Mouse (Mus musculus): ENCODE measurements around the gene Nme4. TPM values are rescaled to one million over a fixed set of nuclear protein-coding genes. Genes with fewer than 3 reads are reported as not detected.

The Nme4 gene
- polyA plus RNA-seq, 1 experiment from 2014 or later: 23.2 TPM

DNA sequence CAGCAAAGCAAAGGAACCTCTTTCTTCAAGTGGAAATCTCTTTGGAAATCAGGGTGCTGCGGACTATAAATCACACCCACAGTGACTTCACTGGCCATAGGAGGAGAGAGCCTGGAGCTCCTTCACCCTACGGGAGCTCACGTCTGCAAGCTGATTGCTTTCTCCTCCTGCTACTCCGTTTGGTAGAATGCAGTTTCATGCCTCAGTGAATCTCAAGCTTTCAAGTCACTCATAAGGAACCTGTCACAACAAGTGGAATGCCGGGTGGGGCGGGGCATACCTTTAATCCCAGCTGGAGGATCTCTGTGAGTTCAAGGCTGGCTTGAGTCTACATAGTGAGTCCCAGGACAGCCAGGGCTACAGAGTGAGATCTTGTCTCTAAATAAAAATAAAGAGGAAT is 40.2 kb downstream of the Nme4 start:
- H3K4me3 ChIP-seq (ENCODE audit: low read length): no peak overlapping the region
- H3K27ac ChIP-seq (ENCODE audit: low read depth, low read length): no peak overlapping the region
- WGBS: 47% methylated on average over 6 of the region's 6 CpGs
- no peaks in the 10 kb centered on the region for H3K9me3 ChIP-seq (ENCODE audit: control insufficient read depth, low read length)
- H3K27me3 ChIP-seq (replicated peaks; ENCODE audit: control insufficient read depth, insufficient read depth, low read length): no peaks in the 10 kb centered on the region
- ATAC-seq: no peak
- H3K4me1 ChIP-seq (ENCODE audit: control insufficient read depth, insufficient read depth, low read depth, low read length): no peaks in the 10 kb centered on the region
- no peak overlapping the region for H3K4me2 ChIP-seq (ENCODE audit: low read length)
- no peak overlapping the region for H3K9ac ChIP-seq (ENCODE audit: low read depth, low read length)
- H3K36me3 ChIP-seq (ENCODE audit: control insufficient read depth, insufficient read depth, low read length): peaks cover 6% of the 10 kb centered on the region

DNA sequence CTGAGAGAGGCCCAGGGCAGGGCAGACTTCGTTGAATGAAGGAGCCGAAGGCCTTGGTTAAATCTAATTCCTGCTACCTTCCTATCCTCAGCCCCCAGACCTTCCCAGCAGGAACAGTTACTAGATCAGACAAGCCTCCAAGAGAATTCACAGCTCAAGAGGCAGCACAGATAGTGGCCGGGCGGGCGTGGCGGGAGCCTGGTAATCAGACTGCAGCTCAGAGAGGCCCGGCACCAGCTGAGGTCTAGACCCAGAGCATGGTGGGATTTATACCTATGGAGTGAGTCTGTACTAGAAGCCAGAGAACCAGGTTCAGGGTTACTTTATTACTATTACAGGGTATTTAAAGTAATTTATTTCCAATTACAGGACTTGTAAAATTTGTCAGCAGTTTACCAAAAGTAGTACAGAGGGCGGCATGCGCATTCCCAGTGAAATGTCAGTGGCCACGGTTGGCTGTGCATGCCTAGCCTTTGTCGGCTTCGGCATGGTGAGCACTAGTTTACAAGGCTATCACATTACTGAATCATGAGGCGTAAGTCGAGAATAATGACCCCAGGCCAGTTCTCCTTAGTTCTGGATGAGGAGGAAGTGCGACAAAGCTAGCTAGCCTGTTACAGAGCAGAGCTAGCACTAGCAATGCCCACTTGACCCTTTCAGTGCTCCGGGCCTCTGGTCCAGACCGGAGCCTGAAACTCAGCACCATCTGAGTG is 41.1 kb downstream of the Nme4 start:
- Histone ChIP-seq H3K4me2 (ENCODE audit: low read length) (no peak overlapping the region), H3K4me1 (ENCODE audit: control insufficient read depth, insufficient read depth, low read depth, low read length) (no peaks in the 10 kb centered on the region), H3K4me3 (ENCODE audit: low read length) (no peak overlapping the region), H3K27ac (ENCODE audit: low read depth, low read length) (no peak overlapping the region), H3K36me3 (ENCODE audit: control insufficient read depth, insufficient read depth, low read length) (peaks cover 5% of the 10 kb centered on the region), H3K27me3 (replicated peaks; ENCODE audit: control insufficient read depth, insufficient read depth, low read length) (no peaks in the 10 kb centered on the region), H3K9ac (ENCODE audit: low read depth, low read length) (no peak overlapping the region), H3K9me3 (ENCODE audit: control insufficient read depth, low read length) (no peaks in the 10 kb centered on the region)
- ATAC-seq: no peak
- 79% methylated on average over 17 of the region's 17 CpGs for WGBS

DNA sequence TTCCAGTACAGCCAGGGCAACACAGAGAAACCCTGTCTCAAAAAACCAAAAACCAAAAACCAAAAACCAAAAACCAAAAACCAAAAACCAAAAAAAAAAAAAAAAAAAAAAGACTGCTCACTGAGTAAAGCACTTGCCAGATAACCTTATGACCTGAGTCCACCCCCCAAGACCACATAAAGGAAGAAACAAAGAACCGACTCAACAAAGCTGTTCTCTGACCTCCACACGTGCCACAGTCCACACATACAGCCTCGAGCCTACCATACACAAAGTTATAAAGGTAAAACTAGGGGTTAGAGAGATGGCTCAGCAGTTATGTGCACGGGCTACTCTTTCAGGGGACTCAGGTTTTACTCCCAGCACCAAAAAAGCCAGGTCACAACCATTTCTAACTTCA is 42.7 kb downstream of the Nme4 start:
- no peak for ATAC-seq

DNA sequence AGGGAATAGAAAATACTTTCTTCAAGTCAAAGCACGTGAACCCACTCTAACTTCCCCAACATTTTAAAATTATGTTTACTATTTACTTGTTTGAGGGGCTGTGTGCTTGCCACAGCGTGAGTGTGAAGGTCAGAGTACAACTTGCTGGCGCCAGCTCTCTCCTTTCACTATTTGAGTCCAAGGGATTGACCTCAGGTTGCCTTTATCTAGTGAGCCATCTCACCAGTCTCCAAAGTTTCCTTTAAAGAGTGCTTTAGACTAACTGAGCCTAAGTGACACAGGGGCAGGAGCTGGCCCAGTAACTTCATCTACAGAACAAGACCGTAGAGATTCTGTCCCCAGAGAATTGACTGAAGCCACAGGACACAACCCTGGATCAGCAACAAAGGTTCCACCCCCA is 43.3 kb downstream of the Nme4 start:
- H3K9ac ChIP-seq (ENCODE audit: low read depth, low read length): no peak overlapping the region
- H3K9me3 ChIP-seq (ENCODE audit: control insufficient read depth, low read length): no peaks in the 10 kb centered on the region
- H3K36me3 ChIP-seq (ENCODE audit: control insufficient read depth, insufficient read depth, low read length): no peaks in the 10 kb centered on the region
- no peak overlapping the region for H3K4me2 ChIP-seq (ENCODE audit: low read length)
- no peaks in the 10 kb centered on the region; the same call in 1 of the 2 replicates for H3K4me1 ChIP-seq (ENCODE audit: control insufficient read depth, insufficient read depth, low read depth, low read length)
- no peak overlapping the region for H3K27ac ChIP-seq (ENCODE audit: low read depth, low read length)
- H3K4me3 ChIP-seq (ENCODE audit: low read length): no peak overlapping the region
- no peaks in the 10 kb centered on the region for H3K27me3 ChIP-seq (replicated peaks; ENCODE audit: control insufficient read depth, insufficient read depth, low read length)
- 92% methylated on average over 4 of the region's 4 CpGs for WGBS
- ATAC-seq: no peak

More for the DNA sequence above, 42.7 kb downstream of the Nme4 start:
- H3K4me3 ChIP-seq (ENCODE audit: low read length): no peak overlapping the region
- H3K27ac ChIP-seq (ENCODE audit: low read depth, low read length): no peak overlapping the region
- H3K36me3 ChIP-seq (ENCODE audit: control insufficient read depth, insufficient read depth, low read length): no peaks in the 10 kb centered on the region
- H3K9me3 ChIP-seq (ENCODE audit: control insufficient read depth, low read length): no peaks in the 10 kb centered on the region
- H3K27me3 ChIP-seq (replicated peaks; ENCODE audit: control insufficient read depth, insufficient read depth, low read length): no peaks in the 10 kb centered on the region
- 92% methylated on average over 4 of the region's 4 CpGs for WGBS
- H3K4me1 ChIP-seq (ENCODE audit: control insufficient read depth, insufficient read depth, low read depth, low read length): no peaks in the 10 kb centered on the region
- H3K9ac ChIP-seq (ENCODE audit: low read depth, low read length): no peak overlapping the region
- H3K4me2 ChIP-seq (ENCODE audit: low read length): no peak overlapping the region

DNA sequence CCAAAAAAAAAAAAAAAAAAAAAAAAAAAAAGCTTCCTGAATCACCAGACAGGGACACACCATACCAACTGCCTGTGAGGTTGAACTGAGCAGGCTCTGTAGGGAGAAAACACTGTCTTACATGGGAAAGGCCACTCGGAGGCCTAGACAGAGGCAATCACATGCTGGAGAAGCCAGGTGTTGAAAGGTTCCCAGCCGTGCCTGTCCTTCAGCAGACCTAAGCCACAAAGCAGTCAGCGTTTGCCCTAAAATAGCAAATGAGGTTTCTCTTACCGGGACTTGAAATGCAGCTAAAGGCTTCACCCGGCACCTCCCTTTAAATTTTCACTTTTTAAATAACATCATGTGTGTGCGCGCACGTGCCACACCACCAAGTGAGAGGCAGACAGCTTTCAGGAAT is 47.3 kb downstream of the Nme4 start:
- Histone ChIP-seq H3K4me2 (ENCODE audit: low read length) (no peak overlapping the region), H3K4me1 (ENCODE audit: control insufficient read depth, insufficient read depth, low read depth, low read length) (peaks cover 17% of the 10 kb centered on the region), H3K9ac (ENCODE audit: low read depth, low read length) (no peak overlapping the region), H3K27ac (ENCODE audit: low read depth, low read length) (no peak overlapping the region), H3K27me3 (replicated peaks; ENCODE audit: control insufficient read depth, insufficient read depth, low read length) (no peaks in the 10 kb centered on the region), H3K36me3 (ENCODE audit: control insufficient read depth, insufficient read depth, low read length) (no peaks in the 10 kb centered on the region), H3K4me3 (ENCODE audit: low read length) (no peak overlapping the region), H3K9me3 (ENCODE audit: control insufficient read depth, low read length) (no peaks in the 10 kb centered on the region)
- WGBS: 93% methylated on average over 8 of the region's 8 CpGs
- no peak for ATAC-seq

DNA sequence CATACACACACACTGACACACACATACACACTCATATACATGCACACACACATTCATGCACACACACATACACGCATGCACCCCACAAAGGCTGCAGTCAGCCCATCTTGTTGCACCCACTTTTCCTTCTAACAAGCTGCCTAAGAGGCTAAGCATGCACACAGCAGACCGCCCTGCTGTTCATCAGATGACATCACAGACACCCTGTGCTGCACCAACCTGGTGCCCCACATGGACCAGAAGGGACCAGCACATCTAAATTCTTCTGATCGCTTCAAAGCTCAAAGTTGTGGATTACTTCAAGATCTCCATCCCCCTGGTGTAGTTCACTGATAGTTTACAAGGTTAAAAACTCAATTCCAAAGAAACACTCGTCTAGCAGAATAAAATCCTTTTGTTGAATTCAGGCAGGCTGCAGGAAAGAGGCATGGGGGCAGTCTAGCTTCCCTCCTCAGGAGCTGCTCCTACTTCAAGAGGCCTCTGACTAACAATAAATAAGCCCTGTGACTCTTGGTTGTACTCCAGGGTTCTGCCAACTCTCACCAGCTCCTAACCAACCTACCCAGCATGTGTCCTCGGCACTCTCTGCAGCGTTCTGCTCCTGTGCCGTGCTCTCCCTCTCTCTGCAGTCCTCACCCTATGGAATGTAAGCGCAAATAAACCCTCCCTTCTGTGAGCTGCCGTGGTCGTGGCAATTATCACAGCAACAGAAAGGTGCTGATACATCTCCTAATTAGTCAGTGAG is 49.0 kb downstream of the Nme4 start:
- Histone ChIP-seq H3K9ac (ENCODE audit: low read depth, low read length) (no peak overlapping the region), H3K4me1 (ENCODE audit: control insufficient read depth, insufficient read depth, low read depth, low read length) (peaks cover 28% of the 10 kb centered on the region), H3K27me3 (replicated peaks; ENCODE audit: control insufficient read depth, insufficient read depth, low read length) (no peaks in the 10 kb centered on the region), H3K4me2 (ENCODE audit: low read length) (no peak overlapping the region), H3K27ac (ENCODE audit: low read depth, low read length) (no peak overlapping the region), H3K9me3 (ENCODE audit: control insufficient read depth, low read length) (no peaks in the 10 kb centered on the region), H3K4me3 (ENCODE audit: low read length) (no peak overlapping the region), H3K36me3 (ENCODE audit: control insufficient read depth, insufficient read depth, low read length) (no peaks in the 10 kb centered on the region)
- WGBS: 55% methylated on average over 10 of the region's 10 CpGs
- no peak for ATAC-seq

DNA sequence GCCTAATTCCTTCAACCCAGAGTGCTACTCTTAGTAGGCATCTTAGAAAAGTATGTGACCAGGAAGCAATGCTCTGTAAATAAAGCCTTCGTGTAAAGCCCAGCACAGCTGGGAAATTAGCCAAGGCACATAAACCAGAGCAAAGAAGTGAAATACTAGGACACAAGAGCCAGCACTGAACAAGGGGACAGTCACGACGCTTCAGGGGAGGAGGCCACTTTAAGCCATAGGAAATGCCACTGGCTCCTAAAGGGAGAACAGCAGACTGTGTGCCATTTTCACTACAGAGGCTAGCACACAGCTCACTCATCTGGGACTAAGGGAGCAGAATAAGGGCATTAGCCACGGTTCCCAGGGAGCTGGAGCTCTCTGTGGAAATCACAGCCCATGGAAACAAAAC is 50.1 kb downstream of the Nme4 start:
- 34% methylated on average over 4 of the region's 4 CpGs for WGBS
- ATAC-seq: peak; percentile 51; the same call in 1 of the 2 replicates
- 0 out of 2 replicates have a peak overlapping the region, but pooled peaks have one; percentile 9 for H3K27ac ChIP-seq (ENCODE audit: low read depth, low read length)

DNA sequence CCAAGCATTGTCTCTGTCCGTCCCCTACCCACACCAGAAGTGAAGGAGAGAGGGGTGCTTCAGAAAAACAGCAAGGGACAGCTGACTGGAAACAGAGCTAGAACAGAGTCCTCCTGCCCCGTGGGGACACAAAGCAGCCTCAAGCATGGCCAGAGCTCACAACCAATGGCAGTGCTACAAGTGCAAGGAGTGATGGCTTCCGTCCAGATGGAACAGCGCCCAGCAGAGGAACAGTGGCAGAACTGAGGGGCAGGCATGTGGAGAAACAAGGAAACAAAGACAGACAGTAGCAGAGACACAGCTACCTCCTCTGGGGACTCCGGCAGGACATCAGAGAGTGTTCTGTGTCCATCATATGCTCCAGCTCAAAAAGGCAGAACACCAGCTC is 52.2 kb downstream of the Nme4 start:
- Histone ChIP-seq H3K4me3 (ENCODE audit: low read length) (no peak overlapping the region), H3K4me1 (ENCODE audit: control insufficient read depth, insufficient read depth, low read depth, low read length) (peaks cover 31% of the 10 kb centered on the region), H3K27me3 (replicated peaks; ENCODE audit: control insufficient read depth, insufficient read depth, low read length) (no peaks in the 10 kb centered on the region), H3K9ac (ENCODE audit: low read depth, low read length) (peak overlapping the region; percentile 41; the same call in 1 of the 2 replicates), H3K27ac (ENCODE audit: low read depth, low read length) (peak overlapping the region; percentile 91), H3K9me3 (ENCODE audit: control insufficient read depth, low read length) (no peaks in the 10 kb centered on the region), H3K4me2 (ENCODE audit: low read length) (peak overlapping the region; percentile 32), H3K36me3 (ENCODE audit: control insufficient read depth, insufficient read depth, low read length) (no peaks in the 10 kb centered on the region)
- ATAC-seq: peak; percentile 86
- 32% methylated on average over 5 of the region's 5 CpGs for WGBS

More for the DNA sequence above, 50.1 kb downstream of the Nme4 start:
- Histone ChIP-seq H3K27me3 (replicated peaks; ENCODE audit: control insufficient read depth, insufficient read depth, low read length) (no peaks in the 10 kb centered on the region), H3K9ac (ENCODE audit: low read depth, low read length) (no peak overlapping the region), H3K4me3 (ENCODE audit: low read length) (no peak overlapping the region), H3K4me2 (ENCODE audit: low read length) (no peak overlapping the region), H3K4me1 (ENCODE audit: control insufficient read depth, insufficient read depth, low read depth, low read length) (peaks cover 31% of the 10 kb centered on the region), H3K36me3 (ENCODE audit: control insufficient read depth, insufficient read depth, low read length) (no peaks in the 10 kb centered on the region), H3K9me3 (ENCODE audit: control insufficient read depth, low read length) (no peaks in the 10 kb centered on the region)

DNA sequence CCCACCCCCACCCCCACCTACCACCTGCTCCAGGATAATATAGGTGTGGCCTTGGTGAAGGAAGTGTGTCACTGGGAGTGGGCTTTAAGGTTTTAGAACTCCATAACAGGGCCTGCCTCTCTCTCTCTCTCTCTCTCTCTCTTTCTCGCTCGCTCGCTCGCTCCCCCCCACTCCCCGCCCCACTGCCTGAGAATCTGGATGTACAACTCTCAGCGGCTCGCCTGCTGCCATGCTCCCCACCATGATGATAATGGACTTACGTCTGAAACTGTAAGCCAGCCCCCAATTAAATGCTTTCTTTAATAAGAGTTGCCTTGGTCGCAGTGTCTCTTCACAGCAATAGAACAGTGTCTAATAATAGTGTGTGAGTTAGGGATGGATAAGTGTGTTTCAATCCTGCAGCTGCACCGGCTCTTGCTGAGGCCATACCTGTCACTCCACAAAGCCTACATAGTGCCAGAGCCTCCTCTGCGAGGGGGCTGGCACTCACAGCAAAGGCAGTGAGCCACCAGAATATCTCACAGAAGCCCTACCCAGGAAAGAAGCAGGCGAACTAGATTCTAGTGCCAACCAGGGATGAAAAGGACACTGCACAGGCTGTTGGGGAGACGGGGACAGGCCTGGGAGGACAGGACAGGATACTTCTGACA is 52.7 kb downstream of the Nme4 start:
- no peaks in the 10 kb centered on the region for H3K27me3 ChIP-seq (replicated peaks; ENCODE audit: control insufficient read depth, insufficient read depth, low read length)
- H3K4me1 ChIP-seq (ENCODE audit: control insufficient read depth, insufficient read depth, low read depth, low read length): peaks cover 31% of the 10 kb centered on the region
- peak; percentile 76 for ATAC-seq
- H3K9ac ChIP-seq (ENCODE audit: low read depth, low read length): peak overlapping the region; percentile 41; the same call in 1 of the 2 replicates
- no peaks in the 10 kb centered on the region for H3K9me3 ChIP-seq (ENCODE audit: control insufficient read depth, low read length)
- H3K27ac ChIP-seq (ENCODE audit: low read depth, low read length): peak overlapping the region; percentile 91
- 49% methylated on average over 13 of the region's 13 CpGs for WGBS
- no peak overlapping the region for H3K4me3 ChIP-seq (ENCODE audit: low read length)
- no peaks in the 10 kb centered on the region for H3K36me3 ChIP-seq (ENCODE audit: control insufficient read depth, insufficient read depth, low read length)
- H3K4me2 ChIP-seq (ENCODE audit: low read length): peak overlapping the region; percentile 32

All from hindbrain, embryonic 16.5 days (tissue).